Mouse (Mus musculus) embryo, embryonic 10 days (tissue): ENCODE measurements around the gene Lipa.

Experiments
- DNase-seq: peaks from one replicate; pipeline ENCODE4 v3.0.0-alpha.2; 2015; ENCODE audit warnings: low spot score

Gene Lipa

GRCm38 (mm10) chr19:34523106-34523725 is 4.1 kb downstream of the Lipa start:
- no peak for DNase-seq

GRCm38 (mm10) chr19:34521978-34522377 is 5.3 kb downstream of the Lipa start:
- no peak for DNase-seq

GRCm38 (mm10) chr19:34521361-34521760 is 5.9 kb downstream of the Lipa start:
- DNase-seq, result no peak

DNA sequence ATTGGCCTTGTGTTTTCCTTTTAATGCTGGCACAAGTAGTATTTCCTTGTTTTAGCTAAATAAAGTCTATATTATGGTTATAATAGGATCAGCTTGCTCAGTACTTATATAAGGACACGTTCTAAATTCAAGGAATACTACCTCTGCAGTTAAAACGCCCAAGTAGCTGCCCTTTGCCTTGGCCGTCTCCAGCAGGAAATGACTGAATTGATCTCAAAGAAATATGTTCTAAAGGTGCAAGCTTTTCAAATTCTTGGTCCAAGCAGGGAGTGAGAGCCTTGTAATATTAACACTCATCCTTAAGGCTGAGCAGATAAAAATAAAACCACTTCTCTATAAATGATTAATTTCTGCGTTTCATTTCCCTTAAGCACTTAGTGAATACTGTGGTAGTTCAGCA is 7.2 kb downstream of the Lipa start:
- no peak for DNase-seq

GRCm38 (mm10) chr19:34519646-34520045 is 7.6 kb downstream of the Lipa start:
- DNase-seq, result no peak

DNA sequence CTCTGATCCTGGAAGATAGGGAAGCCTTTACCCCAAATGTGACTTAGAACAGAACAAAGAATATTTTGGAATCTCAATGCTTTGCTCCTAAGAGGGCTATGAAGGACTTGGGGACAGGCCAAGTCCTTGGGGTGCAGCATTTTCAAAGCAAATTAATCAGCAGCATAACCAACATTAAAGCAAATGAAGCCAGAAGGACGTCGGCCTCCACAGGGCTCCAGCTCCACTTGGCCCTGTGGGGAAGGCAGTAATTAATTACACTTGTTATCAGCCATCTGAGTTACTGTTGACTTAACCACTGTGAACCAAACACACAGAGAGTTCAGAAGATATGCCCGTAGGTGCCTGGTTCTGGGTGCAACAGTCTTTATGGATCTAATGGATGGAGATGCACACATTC is 8.5 kb downstream of the Lipa start:
- DNase-seq, result no peak

DNA sequence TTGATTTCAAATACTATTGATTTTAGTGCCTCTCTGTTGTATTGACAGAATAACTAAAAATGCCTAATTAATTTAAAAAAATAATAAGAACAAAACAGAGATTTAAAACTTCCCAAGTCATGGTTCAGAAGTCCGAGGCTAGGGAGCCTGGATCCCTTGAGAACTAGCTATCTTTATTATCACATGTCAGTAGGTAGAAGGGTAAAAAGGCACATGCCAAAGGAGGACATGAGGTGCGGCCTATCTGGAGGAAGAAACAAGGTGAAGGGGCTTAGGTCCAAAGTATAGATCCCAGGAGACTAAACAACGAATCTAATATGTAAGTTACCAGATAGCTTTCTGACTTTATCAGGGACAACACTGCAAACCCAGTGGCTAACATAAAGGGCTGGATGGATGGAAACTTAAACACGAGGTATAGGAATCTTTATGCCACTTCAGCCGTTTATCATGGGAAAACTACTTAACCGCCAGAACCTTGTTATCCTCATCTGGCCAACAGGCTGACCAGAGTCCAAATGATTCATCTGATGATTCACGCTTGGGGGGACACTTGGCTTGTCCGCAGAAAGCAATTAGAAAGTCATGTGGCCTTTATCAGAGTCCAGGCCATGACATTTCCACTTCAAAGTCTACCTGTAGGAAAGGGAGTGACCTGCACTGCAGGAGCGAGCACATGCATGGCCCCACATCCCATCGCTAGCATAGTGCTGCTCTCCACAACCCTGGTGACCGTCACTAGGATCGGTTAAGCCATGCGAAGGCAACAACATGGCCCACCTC is 9.3 kb downstream of the Lipa start:
- DNase-seq, result no peak

DNA sequence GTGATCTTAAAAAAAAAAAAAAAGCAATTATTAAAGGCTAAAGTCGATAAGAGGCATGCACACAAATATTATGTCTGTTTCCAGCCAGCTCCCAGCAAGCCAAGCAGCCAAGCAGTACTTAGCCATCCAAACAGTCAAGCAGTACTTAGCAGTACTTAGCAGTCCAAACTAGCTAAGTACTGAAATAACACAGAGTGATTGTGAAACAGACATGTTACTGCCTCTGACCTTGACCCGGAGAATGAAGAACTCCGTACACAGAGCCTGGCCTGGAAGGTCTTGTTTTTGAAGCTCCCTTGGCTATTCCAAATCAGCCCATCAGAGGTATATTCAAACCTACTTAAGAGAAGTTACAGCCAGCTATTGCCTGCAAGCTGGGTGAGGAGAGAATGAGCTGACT is 10.1 kb downstream of the Lipa start:
- no peak for DNase-seq

GRCm38 (mm10) chr19:34516346-34516745 is 10.9 kb downstream of the Lipa start:
- no peak for DNase-seq

DNA sequence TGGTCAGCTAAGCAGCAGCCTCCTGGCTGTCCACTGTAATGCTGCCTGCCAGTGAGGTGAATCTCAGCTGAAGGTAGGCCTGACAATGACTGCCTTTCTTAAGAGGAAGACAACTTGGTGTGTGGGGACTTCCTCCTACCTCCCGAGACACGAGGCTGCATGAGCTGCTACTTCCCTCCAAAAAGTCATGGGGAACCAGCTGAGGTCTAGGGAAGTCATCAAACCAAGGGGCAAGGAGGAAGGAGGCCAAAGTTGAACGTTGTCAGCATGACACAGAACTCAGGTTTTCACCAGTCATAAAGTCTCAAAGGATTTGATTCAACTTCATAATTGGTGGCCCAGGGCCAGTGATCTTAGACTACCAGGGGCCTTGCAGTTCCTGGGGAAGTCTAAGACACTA is 11.6 kb downstream of the Lipa start:
- no peak for DNase-seq

GRCm38 (mm10) chr19:34511528-34511927 is 15.7 kb downstream of the Lipa start:
- DNase-seq, result peak; percentile 26

DNA sequence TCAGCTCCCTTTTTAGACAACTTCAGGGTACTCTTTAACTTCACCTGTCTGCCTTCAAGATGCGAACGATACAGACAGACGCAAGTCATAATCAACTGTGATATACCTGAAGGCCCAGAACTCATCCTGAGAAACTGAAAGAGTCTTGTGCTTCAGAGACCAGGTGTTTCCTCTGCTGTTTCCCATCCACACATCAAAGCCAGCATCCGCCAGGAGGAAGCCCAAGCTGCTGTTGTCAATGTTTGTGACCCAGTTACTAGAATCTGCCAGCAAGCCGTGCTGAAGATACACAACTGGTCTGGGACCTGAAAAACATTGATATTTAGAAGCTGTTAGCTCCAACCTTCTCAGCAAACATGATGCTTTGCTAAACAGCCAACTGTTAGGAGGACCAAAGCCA is 16.6 kb downstream of the Lipa start:
- DNase-seq, result no peak

DNA sequence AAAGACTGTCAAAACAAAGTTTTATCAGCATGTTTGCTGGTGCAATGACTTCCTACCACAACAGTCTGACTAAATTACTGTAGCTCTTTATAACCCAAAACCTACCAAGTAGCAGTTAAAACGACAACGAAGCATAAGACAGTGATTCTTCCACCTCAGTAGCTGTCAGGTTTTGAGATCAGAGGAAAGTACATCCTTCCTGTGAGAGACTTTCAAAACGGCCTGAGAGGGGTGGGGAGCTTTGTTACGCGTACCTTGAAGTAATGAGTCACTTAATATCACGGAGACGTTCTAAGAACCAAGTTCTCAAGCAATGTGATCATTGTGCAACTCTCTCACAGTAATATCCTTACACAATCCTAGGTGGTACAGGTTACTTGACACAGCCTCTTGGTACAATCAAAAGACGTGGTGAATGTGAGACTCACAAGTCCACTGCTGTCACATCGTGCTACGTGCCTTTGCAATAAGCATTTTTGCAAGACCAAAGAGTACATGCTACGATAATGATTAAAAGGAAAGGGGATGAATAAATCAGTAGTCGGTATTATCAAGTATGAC is 22.0 kb downstream of the Lipa start:
- no peak for DNase-seq

DNA sequence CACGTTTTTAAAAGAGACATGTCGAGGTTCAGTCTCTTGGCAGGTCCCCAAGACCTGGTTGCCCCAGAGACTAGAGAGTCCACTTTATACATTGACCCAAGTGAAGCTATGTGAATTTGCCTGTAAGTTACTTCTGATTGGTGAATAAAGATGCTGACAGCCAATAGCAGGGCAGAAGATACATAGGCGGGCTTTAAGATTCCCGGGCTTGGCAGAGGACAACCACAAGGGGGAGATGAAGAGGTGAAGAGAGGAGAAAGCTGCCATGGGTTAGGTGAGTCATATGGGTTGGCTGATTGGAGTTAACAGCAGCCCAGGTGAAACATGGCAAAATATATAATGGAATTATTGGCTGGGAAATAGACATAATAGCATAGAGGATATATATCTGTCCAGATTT is 26.5 kb downstream of the Lipa start:
- DNase-seq, result peak; percentile 52

- no peak for DNase-seq
These were observed 30.9 kb downstream of the Lipa start for GRCm38 (mm10) chr19:34496353-34496752.

GRCm38 (mm10) chr19:34493859-34494258 is 33.4 kb downstream of the Lipa start:
- no peak for DNase-seq

GRCm38 (mm10) chr19:34483547-34483946 is 43.7 kb downstream of the Lipa start:
- peak; percentile 83 for DNase-seq

- DNase-seq, result peak; percentile 77
These were observed 52.0 kb downstream of the Lipa start, which contains the start of gene Ch25h for GRCm38 (mm10) chr19:34474991-34475971. TSS of gene Ch25h (minus strand) at chr19:34475164.

DNA sequence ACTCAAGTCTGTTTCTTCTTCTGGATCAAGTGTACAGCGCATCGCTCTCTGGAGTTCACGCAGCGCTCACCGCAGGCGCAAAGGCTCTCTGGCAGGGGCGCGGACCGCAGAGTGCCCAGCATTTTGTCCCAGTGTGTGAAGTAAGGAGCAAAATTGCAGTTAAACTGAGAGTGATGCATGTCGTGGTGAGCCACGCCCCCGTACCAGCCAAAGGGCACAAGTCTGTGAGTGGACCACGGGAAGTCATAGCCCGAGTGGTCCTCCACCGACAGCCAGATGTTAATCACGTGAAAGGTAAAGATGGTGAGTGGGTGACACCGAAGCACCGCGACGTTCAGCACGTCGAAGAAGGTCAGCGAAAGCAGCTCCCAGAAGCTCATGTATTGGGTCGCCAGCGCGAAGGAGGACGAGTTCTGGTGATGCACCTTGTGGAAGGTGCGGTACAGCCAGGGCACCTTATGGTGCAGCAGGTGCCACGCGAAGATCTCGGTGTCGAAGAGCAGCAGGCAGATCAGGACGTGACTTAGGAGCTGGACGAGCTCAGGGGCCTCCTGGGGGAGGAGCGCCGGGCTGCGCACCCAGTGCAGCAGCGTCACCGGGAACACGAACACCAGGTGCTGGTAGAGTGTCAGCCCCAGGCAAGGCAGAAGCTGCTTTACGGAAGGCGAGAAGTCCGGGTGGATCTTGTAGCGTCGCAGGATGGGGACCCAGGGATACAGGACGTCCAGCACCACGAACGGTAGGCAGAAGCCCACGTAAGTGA is 52.9 kb downstream of the Lipa start:
- peak; percentile 21 for DNase-seq

- no peak for DNase-seq
These were observed 55.6 kb downstream of the Lipa start for GRCm38 (mm10) chr19:34471703-34472102.

- no peak for DNase-seq
These were observed 58.5 kb downstream of the Lipa start for GRCm38 (mm10) chr19:34468794-34469193.
